Mouse (Mus musculus): ENCODE data around the gene Ptpn5. TPM values are rescaled to one million over a fixed set of nuclear protein-coding genes. Genes with fewer than 3 reads are reported as not detected.

The Ptpn5 gene
- polyA plus RNA-seq, 1 experiment from 2014 or later: 1.3 TPM

- H3K27ac ChIP-seq (ENCODE audit: low read length): peak overlapping the region; percentile 80
- peak; percentile 76; the same call in 1 of the 2 replicates for ATAC-seq (ENCODE audit: insufficient read depth, low FRiP score)
- H3K4me2 ChIP-seq (ENCODE audit: low read depth, low read length): no peak overlapping the region
- H3K4me3 ChIP-seq (replicated peaks; ENCODE audit: low read length): no peak overlapping the region
- WGBS: 32% methylated on average over 6 of the region's 6 CpGs
- no peaks in the 10 kb centered on the region for H3K27me3 ChIP-seq (ENCODE audit: control insufficient read depth, insufficient read depth, low read length)
- H3K4me1 ChIP-seq (ENCODE audit: control insufficient read depth, insufficient read depth, low read length): peaks cover 9% of the 10 kb centered on the region; the same call in 1 of the 2 replicates
- H3K36me3 ChIP-seq (ENCODE audit: control insufficient read depth, insufficient read depth, low read length): no peaks in the 10 kb centered on the region
- no peaks in the 10 kb centered on the region for H3K9me3 ChIP-seq (replicated peaks; ENCODE audit: control insufficient read depth, low read length)
- H3K9ac ChIP-seq (ENCODE audit: low read length): peak overlapping the region; percentile 51; the same call in 1 of the 2 replicates
Observed at GRCm38 (mm10) chr7:47042823-47043490, 90.5 kb downstream of the Ptpn5 start.

DNA sequence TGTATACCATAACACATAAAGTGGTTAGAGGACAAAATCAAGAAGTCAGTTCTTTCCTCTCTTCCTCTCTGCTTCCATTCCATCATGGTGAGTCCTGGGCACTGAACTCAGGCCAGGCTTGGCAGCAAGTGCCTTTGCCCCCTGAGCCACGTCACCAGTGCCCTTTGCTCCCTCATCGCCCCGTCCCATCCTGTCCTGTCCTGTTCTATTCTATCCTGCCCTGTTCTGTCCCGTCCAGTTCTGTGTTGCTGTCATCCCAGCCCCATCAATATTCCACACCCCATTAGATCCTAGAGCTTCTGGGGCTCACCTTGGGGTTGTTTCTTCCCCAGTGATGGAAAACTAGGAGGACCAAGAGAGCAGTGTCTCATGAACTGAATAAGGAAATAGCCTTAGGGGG, 91.4 kb downstream of the Ptpn5 start:
- Histone ChIP-seq H3K4me3 (replicated peaks; ENCODE audit: low read length) (no peak overlapping the region), H3K27me3 (ENCODE audit: control insufficient read depth, insufficient read depth, low read length) (no peaks in the 10 kb centered on the region), H3K9ac (ENCODE audit: low read length) (no peak overlapping the region), H3K36me3 (ENCODE audit: control insufficient read depth, insufficient read depth, low read length) (no peaks in the 10 kb centered on the region), H3K4me1 (ENCODE audit: control insufficient read depth, insufficient read depth, low read length) (peaks cover 9% of the 10 kb centered on the region; the same call in 1 of the 2 replicates), H3K4me2 (ENCODE audit: low read depth, low read length) (no peak overlapping the region), H3K27ac (ENCODE audit: low read length) (peak overlapping the region; percentile 80), H3K9me3 (replicated peaks; ENCODE audit: control insufficient read depth, low read length) (no peaks in the 10 kb centered on the region)
- ATAC-seq (ENCODE audit: insufficient read depth, low FRiP score): no peak
- 78% methylated on average over 4 of the region's 4 CpGs for WGBS

GRCm38 (mm10) chr7:47041706-47042105, 91.8 kb downstream of the Ptpn5 start:
- 87% methylated on average over 3 of the region's 3 CpGs for WGBS
- Histone ChIP-seq H3K4me2 (ENCODE audit: low read depth, low read length) (no peak overlapping the region), H3K9ac (ENCODE audit: low read length) (no peak overlapping the region), H3K27ac (ENCODE audit: low read length) (no peak overlapping the region), H3K9me3 (replicated peaks; ENCODE audit: control insufficient read depth, low read length) (no peaks in the 10 kb centered on the region), H3K36me3 (ENCODE audit: control insufficient read depth, insufficient read depth, low read length) (no peaks in the 10 kb centered on the region), H3K4me1 (ENCODE audit: control insufficient read depth, insufficient read depth, low read length) (peaks cover 9% of the 10 kb centered on the region; the same call in 1 of the 2 replicates), H3K27me3 (ENCODE audit: control insufficient read depth, insufficient read depth, low read length) (no peaks in the 10 kb centered on the region), H3K4me3 (replicated peaks; ENCODE audit: low read length) (no peak overlapping the region)
- ATAC-seq (ENCODE audit: insufficient read depth, low FRiP score): no peak

DNA sequence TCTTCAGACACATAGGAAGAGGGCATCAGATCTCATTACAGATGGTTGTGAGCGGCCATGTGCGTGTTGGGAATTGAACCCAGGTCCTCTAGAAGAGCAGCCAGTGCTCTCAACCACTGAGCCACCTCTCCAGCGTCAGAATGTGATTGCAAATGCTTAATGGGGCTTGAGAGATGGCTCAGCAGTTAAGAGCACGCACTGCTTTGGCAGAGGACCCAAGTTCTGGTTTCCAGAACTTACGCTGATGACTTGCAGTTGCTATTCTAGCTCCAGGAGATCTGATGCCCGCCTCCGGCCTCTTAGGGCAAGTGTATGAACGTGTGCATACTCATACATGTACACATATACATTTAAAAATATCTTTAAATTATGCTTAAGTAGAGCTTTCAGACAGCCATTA, 98.1 kb downstream of the Ptpn5 start:
- no peak overlapping the region for H3K4me2 ChIP-seq (ENCODE audit: low read depth, low read length)
- H3K27ac ChIP-seq (ENCODE audit: low read length): no peak overlapping the region
- ATAC-seq (ENCODE audit: insufficient read depth, low FRiP score): no peak
- no peaks in the 10 kb centered on the region for H3K27me3 ChIP-seq (ENCODE audit: control insufficient read depth, insufficient read depth, low read length)
- H3K9me3 ChIP-seq (replicated peaks; ENCODE audit: control insufficient read depth, low read length): no peaks in the 10 kb centered on the region
- no peak overlapping the region for H3K9ac ChIP-seq (ENCODE audit: low read length)
- H3K4me1 ChIP-seq (ENCODE audit: control insufficient read depth, insufficient read depth, low read length): no peaks in the 10 kb centered on the region
- WGBS: 67% methylated on average over 8 of the region's 8 CpGs
- no peak overlapping the region for H3K4me3 ChIP-seq (replicated peaks; ENCODE audit: low read length)
- H3K36me3 ChIP-seq (ENCODE audit: control insufficient read depth, insufficient read depth, low read length): no peaks in the 10 kb centered on the region

GRCm38 (mm10) chr7:47034785-47035384, 98.6 kb downstream of the Ptpn5 start:
- WGBS: 85% methylated on average over 4 of the region's 4 CpGs
- H3K36me3 ChIP-seq (ENCODE audit: control insufficient read depth, insufficient read depth, low read length): no peaks in the 10 kb centered on the region
- H3K9me3 ChIP-seq (replicated peaks; ENCODE audit: control insufficient read depth, low read length): no peaks in the 10 kb centered on the region
- H3K4me1 ChIP-seq (ENCODE audit: control insufficient read depth, insufficient read depth, low read length): no peaks in the 10 kb centered on the region
- no peak overlapping the region for H3K4me2 ChIP-seq (ENCODE audit: low read depth, low read length)
- no peak overlapping the region for H3K9ac ChIP-seq (ENCODE audit: low read length)
- no peaks in the 10 kb centered on the region for H3K27me3 ChIP-seq (ENCODE audit: control insufficient read depth, insufficient read depth, low read length)
- H3K27ac ChIP-seq (ENCODE audit: low read length): no peak overlapping the region
- H3K4me3 ChIP-seq (replicated peaks; ENCODE audit: low read length): no peak overlapping the region
- no peak for ATAC-seq (ENCODE audit: insufficient read depth, low FRiP score)

DNA sequence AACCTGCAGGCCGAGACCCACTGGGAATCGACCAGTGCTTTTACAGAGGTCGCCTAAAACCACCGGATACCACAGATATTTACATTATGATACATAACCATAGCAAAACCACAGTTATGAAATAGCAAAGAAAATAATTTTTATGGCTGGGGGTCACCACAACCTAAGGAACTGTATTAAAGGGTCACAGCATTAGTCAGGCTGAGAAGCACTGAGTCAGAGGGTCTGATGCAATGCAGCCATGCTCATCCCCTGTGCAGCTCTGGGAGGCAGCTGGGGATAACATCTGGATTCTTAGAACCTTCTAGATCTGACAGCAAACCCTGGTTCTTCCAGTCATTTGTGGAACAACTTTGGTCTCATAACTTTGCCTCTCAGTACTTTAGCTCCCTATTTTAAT, 102.1 kb downstream of the Ptpn5 start:
- no peak overlapping the region for H3K27ac ChIP-seq (ENCODE audit: low read length)
- H3K9me3 ChIP-seq (replicated peaks; ENCODE audit: control insufficient read depth, low read length): no peaks in the 10 kb centered on the region
- no peak for ATAC-seq (ENCODE audit: insufficient read depth, low FRiP score)
- no peak overlapping the region for H3K4me3 ChIP-seq (replicated peaks; ENCODE audit: low read length)
- H3K4me1 ChIP-seq (ENCODE audit: control insufficient read depth, insufficient read depth, low read length): no peaks in the 10 kb centered on the region
- no peaks in the 10 kb centered on the region for H3K27me3 ChIP-seq (ENCODE audit: control insufficient read depth, insufficient read depth, low read length)
- no peaks in the 10 kb centered on the region for H3K36me3 ChIP-seq (ENCODE audit: control insufficient read depth, insufficient read depth, low read length)
- no peak overlapping the region for H3K9ac ChIP-seq (ENCODE audit: low read length)
- no peak overlapping the region for H3K4me2 ChIP-seq (ENCODE audit: low read depth, low read length)
- whole genome bisulfite sequencing: 61% methylated on average over 4 of the region's 4 CpGs

DNA sequence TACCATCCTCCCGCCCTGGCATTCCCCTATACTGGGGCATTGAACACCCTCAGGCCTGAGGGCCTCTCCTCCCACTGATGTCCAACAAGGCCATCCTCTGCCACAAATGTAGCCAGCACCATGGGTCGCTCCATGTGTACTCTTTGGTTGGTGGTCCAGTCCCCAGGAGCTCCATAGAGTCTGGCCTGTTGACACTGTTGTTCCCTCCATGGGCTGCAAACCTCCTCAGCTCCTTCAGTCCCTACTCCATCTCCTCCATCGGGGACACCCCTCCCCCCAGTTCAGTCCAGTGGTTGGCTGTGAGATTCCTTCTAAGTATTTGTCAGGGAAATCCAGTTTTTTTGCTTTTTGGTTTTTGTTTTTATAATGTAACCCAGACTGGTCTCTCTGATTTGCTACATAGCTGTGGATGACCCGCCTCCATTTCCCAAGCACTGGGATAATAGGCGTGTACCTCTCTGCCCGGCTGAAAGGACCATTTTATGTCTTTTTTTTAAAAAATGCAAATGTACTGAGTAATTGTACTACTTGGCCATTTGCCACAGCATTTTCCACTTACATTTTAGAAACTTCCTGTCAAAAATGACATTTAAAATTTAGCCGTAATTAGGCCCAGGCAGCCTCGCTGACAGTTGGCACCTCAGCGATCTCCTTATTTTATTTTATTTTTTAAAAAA, 102.8 kb downstream of the Ptpn5 start:
- Histone ChIP-seq H3K27me3 (ENCODE audit: control insufficient read depth, insufficient read depth, low read length) (no peaks in the 10 kb centered on the region), H3K4me3 (replicated peaks; ENCODE audit: low read length) (no peak overlapping the region), H3K4me1 (ENCODE audit: control insufficient read depth, insufficient read depth, low read length) (no peaks in the 10 kb centered on the region), H3K27ac (ENCODE audit: low read length) (no peak overlapping the region), H3K9ac (ENCODE audit: low read length) (no peak overlapping the region), H3K36me3 (ENCODE audit: control insufficient read depth, insufficient read depth, low read length) (no peaks in the 10 kb centered on the region), H3K4me2 (ENCODE audit: low read depth, low read length) (no peak overlapping the region), H3K9me3 (replicated peaks; ENCODE audit: control insufficient read depth, low read length) (no peaks in the 10 kb centered on the region)
- WGBS: 74% methylated on average over 9 of the region's 9 CpGs
- no peak for ATAC-seq (ENCODE audit: insufficient read depth, low FRiP score)

Measured in stomach, embryonic 16.5 days (tissue).